Comparison of ENCODE assay signal across 15 mouse cellular contexts in the genomic region with DNA sequence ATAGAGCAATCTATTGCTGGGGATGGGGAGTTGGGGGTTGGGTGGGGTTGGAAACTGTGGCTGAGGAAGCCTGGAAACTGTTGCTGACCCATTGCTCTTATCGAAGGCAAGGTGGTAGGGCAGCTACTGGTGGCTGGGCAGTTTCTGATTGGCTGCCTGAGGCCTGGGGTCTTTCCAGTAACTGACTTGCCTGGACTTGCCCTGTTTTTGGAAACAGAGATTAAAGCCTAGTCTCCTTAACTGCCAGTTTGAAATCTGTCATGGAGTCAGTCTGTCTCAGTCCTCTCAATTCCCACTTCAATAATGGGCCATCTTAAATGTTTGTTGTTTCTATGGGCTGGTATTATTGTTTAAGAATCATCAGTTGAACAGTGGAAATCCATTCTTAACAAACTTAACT.
"Had no signal": no experiment of that assay in that cellular context is flagged by ENCODE, and none has a peak within 500 bp of the region (broad histone marks: within the 10 kb centered on the region; RNA-seq: fewer than 3 reads in every experiment).

No protein-coding gene starts in this region.

- H3K9me3 ChIP-seq: neural tube, embryonic 15.5 days; stomach, embryonic 15.5 days had no signal

- DNase-seq: retina, postnatal 1 day; right cerebral cortex, adult 18-20 months; right cerebral cortex, postnatal 14 days; right cerebral cortex, postnatal 25 days; right cerebral cortex, postnatal 4 days; spleen, adult 18-20 months; thymus, adult 18-20 months; thymus, adult 2 months; thymus, postnatal 14 days; thymus, postnatal 25 days; thymus, postnatal 36 days; thymus, postnatal 4 days had no signal

- H3K4me2 ChIP-seq: neural tube, embryonic 15.5 days; stomach, embryonic 15.5 days had no signal

- H3K27me3 ChIP-seq: neural tube, embryonic 15.5 days; stomach, embryonic 15.5 days had no signal

- H3K27ac ChIP-seq: neural tube, embryonic 15.5 days; stomach, embryonic 15.5 days; stomach, postnatal 0 days had no signal

- H3K4me3 ChIP-seq: neural tube, embryonic 15.5 days; stomach, embryonic 15.5 days had no signal

- H3K9ac ChIP-seq: neural tube, embryonic 15.5 days; stomach, embryonic 15.5 days had no signal

- H3K36me3 ChIP-seq: neural tube, embryonic 15.5 days; stomach, embryonic 15.5 days had no signal

- H3K4me1 ChIP-seq: neural tube, embryonic 15.5 days had no signal
